Mouse (Mus musculus) stomach, adult 2 months (tissue): ENCODE measurements around the gene Gm17728. TPM values are rescaled to one million over a fixed set of nuclear protein-coding genes. Genes with fewer than 3 reads are reported as not detected.

Experiments used
- polyA plus RNA-seq: library from polyadenylated mRNA; depleted of rRNA; stranded (reverse); fragments of >200 nt; gene quantifications from 2 replicates; pipeline ENCODE4 v1.2.3, GENCODE M21; 2012; rRNA removed

Gene Gm17728
- polyA plus RNA-seq: not detected in 2 replicates

GRCm38 (mm10) chr17:9421760-9422159 lies at the start of gene Gm17728:
Gm17728 (plus strand) TSS chr17:9422060.

Other genes with a start within 250 kb of the Gm17728 start
- gene Pabpc6, start 247.7 kb downstream of the Gm17728 start, polyA plus RNA-seq: not detected in 2 replicates